Mouse (Mus musculus): ENCODE data around the gene Tubg2. TPM values are rescaled to one million over a fixed set of nuclear protein-coding genes. Genes with fewer than 3 reads are reported as not detected.
A peak's percentile ranks its signal among the peaks of the same experiment; 100 is the strongest.

The Tubg2 gene
- polyA plus RNA-seq, 1 experiment from 2014 or later, result 4.3 TPM

DNA sequence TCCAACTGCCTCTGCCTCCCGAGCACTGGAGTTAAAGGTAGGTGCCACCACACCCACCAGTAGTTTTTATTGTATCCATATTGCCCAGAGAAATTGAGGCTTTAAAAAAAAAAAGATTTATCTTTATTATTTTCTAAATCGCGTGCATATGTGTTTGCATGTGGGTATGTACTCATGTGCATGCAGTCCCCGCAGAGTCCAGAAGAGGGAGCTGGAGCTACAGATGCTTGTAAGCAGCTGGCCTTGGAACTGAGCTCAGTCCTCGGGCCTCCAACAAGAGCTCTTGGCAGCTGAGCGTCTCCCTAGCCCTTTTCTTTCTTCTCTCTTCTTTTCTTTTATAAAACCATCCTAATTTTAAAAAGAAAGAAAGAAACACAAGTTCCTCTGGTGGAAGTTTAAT lies 24.0 kb upstream of the Tubg2 start:
- no peak overlapping the region for H3K27ac ChIP-seq (ENCODE audit: low read depth, low read length)
- no peak for ATAC-seq (replicated peaks; ENCODE audit: insufficient number of reproducible peaks, low FRiP score, low TSS enrichment)
- 91% methylated on average over 6 of the region's 6 CpGs for WGBS (ENCODE audit: insufficient replicate concordance)

DNA sequence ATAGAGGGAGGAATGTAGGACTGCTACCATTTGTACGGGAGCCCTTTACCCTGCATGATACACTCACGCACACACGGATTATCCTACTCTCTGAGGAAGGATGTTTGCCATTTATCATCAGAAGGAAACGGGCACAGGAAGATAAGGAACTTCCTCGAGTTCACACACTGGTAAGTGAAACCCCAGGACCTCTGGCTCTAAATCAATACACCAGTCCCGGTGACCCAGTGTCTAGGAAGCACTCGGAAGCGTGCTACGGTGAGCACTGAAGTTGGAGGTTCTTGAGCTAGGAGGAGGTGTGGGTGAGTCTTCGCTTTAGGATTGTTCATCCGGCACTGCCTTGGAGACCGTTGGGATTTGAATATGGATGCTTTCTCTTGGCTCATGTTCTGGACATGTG lies 22.7 kb upstream of the Tubg2 start:
- Histone ChIP-seq H3K4me3 (ENCODE audit: low read depth, low read length) (no peak overlapping the region), H3K4me2 (no peak overlapping the region), H3K4me1 (ENCODE audit: control insufficient read depth, insufficient read depth, low read length) (peaks cover 7% of the 10 kb centered on the region; the same call in 1 of the 2 replicates), H3K27ac (ENCODE audit: low read depth, low read length) (no peak overlapping the region), H3K9ac (ENCODE audit: low read depth, low read length) (no peak overlapping the region), H3K36me3 (ENCODE audit: control insufficient read depth, insufficient read depth, low read length) (no peaks in the 10 kb centered on the region), H3K9me3 (replicated peaks; ENCODE audit: control insufficient read depth, low read length) (no peaks in the 10 kb centered on the region), H3K27me3 (ENCODE audit: control insufficient read depth, insufficient read depth, low read length) (no peaks in the 10 kb centered on the region)
- 50% methylated on average over 12 of the region's 12 CpGs for WGBS (ENCODE audit: insufficient replicate concordance)
- ATAC-seq (replicated peaks; ENCODE audit: insufficient number of reproducible peaks, low FRiP score, low TSS enrichment), result no peak

More for the DNA sequence above, 24.0 kb upstream of the Tubg2 start:
- H3K4me1 ChIP-seq (ENCODE audit: control insufficient read depth, insufficient read depth, low read length), result peaks cover 7% of the 10 kb centered on the region; the same call in 1 of the 2 replicates
- no peaks in the 10 kb centered on the region for H3K9me3 ChIP-seq (replicated peaks; ENCODE audit: control insufficient read depth, low read length)
- H3K27me3 ChIP-seq (ENCODE audit: control insufficient read depth, insufficient read depth, low read length), result no peaks in the 10 kb centered on the region
- H3K4me3 ChIP-seq (ENCODE audit: low read depth, low read length), result no peak overlapping the region
- peaks cover 4% of the 10 kb centered on the region for H3K36me3 ChIP-seq (ENCODE audit: control insufficient read depth, insufficient read depth, low read length)
- no peak overlapping the region for H3K4me2 ChIP-seq
- H3K9ac ChIP-seq (ENCODE audit: low read depth, low read length), result no peak overlapping the region

DNA sequence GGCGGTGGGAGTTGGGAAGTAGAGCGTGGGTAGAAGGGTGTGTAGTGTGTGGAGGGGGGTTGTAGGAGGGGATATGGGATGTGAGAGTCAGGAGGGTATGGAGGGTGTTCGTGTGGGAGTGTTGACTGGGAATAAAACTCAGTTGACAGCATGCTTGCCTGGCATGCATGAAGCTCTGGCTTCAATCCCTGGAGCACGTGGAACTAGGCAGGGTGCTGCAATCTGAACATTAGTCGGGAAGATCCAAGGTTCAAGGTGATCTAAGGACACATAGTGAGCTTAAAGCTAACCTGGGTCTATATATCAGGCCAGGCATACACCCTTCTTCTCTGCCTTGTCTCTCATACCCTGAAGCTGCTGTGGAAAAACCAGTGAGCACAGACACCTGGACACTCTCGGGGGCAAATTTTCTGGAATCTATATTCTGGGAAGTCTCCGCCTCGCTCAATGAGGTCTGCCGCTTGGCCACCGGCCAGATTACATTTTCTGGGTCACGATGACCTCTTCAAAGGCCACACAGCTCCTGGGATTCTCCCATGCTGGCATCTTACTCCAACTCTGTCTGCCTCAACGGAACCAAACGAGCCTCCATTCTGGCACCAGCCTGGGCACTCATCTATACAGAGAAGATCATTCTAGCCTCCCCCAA lies 21.4 kb upstream of the Tubg2 start:
- Histone ChIP-seq H3K9ac (ENCODE audit: low read depth, low read length) (no peak overlapping the region), H3K4me1 (ENCODE audit: control insufficient read depth, insufficient read depth, low read length) (peaks cover 13% of the 10 kb centered on the region; the same call in 1 of the 2 replicates), H3K27ac (ENCODE audit: low read depth, low read length) (no peak overlapping the region), H3K27me3 (ENCODE audit: control insufficient read depth, insufficient read depth, low read length) (0 out of 2 replicates have a peak, but pooled peaks cover under 1% of the 10 kb centered on the region), H3K9me3 (replicated peaks; ENCODE audit: control insufficient read depth, low read length) (no peaks in the 10 kb centered on the region), H3K36me3 (ENCODE audit: control insufficient read depth, insufficient read depth, low read length) (no peaks in the 10 kb centered on the region), H3K4me2 (no peak overlapping the region), H3K4me3 (ENCODE audit: low read depth, low read length) (no peak overlapping the region)
- WGBS (ENCODE audit: insufficient replicate concordance), result 74% methylated on average over 13 of the region's 13 CpGs
- ATAC-seq (replicated peaks; ENCODE audit: insufficient number of reproducible peaks, low FRiP score, low TSS enrichment), result no peak

DNA sequence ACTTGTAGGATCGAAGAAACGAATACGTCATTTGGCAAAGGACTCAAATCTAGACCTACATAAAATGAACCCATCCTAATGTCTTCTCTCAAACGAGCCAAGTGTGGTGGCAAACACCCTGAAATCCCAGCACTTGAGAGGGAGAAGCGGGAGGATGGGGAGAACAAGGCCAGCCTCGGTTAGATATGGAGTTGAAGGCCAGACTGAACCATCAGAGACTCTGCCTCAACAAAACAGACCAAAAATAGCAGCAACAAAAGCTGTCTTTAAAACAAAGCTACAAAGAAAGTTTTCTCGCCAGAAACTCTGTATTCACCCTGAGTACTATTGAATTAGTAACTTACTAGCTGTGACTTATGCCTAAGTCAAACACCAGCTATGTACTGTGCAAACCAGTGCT lies 18.7 kb upstream of the Tubg2 start:
- WGBS (ENCODE audit: insufficient replicate concordance), result 75% methylated on average over 7 of the region's 7 CpGs
- H3K27ac ChIP-seq (ENCODE audit: low read depth, low read length), result no peak overlapping the region
- H3K4me1 ChIP-seq (ENCODE audit: control insufficient read depth, insufficient read depth, low read length), result 0 out of 2 replicates have a peak, but pooled peaks cover 12% of the 10 kb centered on the region
- no peak for ATAC-seq (replicated peaks; ENCODE audit: insufficient number of reproducible peaks, low FRiP score, low TSS enrichment)
- peaks cover 7% of the 10 kb centered on the region; the same call in 1 of the 2 replicates for H3K27me3 ChIP-seq (ENCODE audit: control insufficient read depth, insufficient read depth, low read length)
- H3K4me3 ChIP-seq (ENCODE audit: low read depth, low read length), result no peak overlapping the region
- H3K9ac ChIP-seq (ENCODE audit: low read depth, low read length), result no peak overlapping the region
- no peaks in the 10 kb centered on the region for H3K9me3 ChIP-seq (replicated peaks; ENCODE audit: control insufficient read depth, low read length)
- H3K4me2 ChIP-seq, result no peak overlapping the region
- H3K36me3 ChIP-seq (ENCODE audit: control insufficient read depth, insufficient read depth, low read length), result no peaks in the 10 kb centered on the region

DNA sequence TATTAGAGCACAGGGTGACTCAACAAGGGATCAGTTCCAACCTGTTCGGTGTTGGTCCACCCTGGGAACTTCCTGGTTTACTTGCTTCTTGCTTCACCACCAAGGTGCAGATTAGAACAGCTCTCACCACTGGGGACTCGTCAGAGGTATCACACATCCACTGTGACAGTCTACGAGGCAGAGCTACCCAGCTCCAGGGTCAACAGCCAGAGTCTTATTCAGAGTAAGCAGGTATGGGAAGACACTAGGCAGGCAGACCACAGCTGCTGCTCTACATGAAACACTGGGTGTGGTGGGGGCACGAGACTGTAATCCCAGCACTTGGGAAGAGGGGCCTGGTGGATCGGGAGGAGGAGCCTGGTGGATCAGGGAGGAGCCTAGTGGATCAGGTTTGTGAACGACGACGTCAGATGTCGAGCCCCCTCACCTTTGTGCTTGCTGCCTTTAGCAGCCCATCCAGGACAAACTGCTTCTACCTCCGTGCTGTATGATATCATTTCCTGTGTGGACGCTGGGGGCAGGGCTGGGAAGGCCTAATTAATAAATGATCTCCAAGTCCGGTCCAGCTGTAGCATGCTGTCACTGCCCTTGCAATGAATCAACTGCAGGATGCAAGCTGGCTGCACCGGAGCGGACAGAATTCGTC lies 17.0 kb upstream of the Tubg2 start:
- Histone ChIP-seq H3K36me3 (ENCODE audit: control insufficient read depth, insufficient read depth, low read length) (no peaks in the 10 kb centered on the region), H3K4me1 (ENCODE audit: control insufficient read depth, insufficient read depth, low read length) (peaks cover 14% of the 10 kb centered on the region), H3K9ac (ENCODE audit: low read depth, low read length) (no peak overlapping the region), H3K27ac (ENCODE audit: low read depth, low read length) (no peak overlapping the region), H3K4me2 (peak overlapping the region; percentile 30), H3K27me3 (ENCODE audit: control insufficient read depth, insufficient read depth, low read length) (peaks cover 7% of the 10 kb centered on the region; the same call in 1 of the 2 replicates), H3K9me3 (replicated peaks; ENCODE audit: control insufficient read depth, low read length) (no peaks in the 10 kb centered on the region), H3K4me3 (ENCODE audit: low read depth, low read length) (no peak overlapping the region)
- no peak for ATAC-seq (replicated peaks; ENCODE audit: insufficient number of reproducible peaks, low FRiP score, low TSS enrichment)
- WGBS (ENCODE audit: insufficient replicate concordance), result 22% methylated on average over 15 of the region's 15 CpGs

DNA sequence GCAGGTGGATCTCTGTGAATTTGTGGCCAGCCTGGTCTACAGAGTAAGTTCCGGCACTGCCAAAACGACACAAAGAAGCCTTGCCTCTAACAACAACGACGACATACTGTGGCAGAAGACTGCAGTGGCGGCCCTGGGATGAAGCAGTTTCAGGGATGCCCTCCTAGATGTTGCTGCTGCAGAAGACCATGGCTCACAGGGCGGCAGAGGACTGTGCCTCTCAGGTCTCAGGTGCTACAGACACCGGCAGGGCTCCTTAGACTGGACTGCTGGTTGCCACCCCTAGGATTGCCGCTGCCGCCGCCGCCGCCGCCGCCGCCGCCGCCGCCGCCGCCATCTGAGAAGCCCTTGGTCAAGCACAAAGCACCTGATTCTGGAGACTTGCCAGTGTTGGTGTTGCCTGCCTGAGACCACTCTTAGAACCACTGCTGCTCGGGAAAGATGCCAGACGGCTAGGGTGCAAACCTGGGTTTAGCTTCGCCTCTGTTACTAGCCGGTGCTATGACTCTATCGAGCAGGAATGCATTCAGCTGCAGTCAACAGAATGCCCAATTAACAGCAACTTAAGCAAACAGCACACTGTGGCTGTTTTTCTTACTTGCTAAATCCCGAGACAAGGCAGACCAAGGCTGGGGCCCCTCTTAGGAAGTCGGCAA lies 15.4 kb upstream of the Tubg2 start:
- Histone ChIP-seq H3K27ac (ENCODE audit: low read depth, low read length) (no peak overlapping the region), H3K9me3 (replicated peaks; ENCODE audit: control insufficient read depth, low read length) (no peaks in the 10 kb centered on the region), H3K4me1 (ENCODE audit: control insufficient read depth, insufficient read depth, low read length) (peaks cover 17% of the 10 kb centered on the region), H3K27me3 (ENCODE audit: control insufficient read depth, insufficient read depth, low read length) (peaks cover 7% of the 10 kb centered on the region; the same call in 1 of the 2 replicates), H3K36me3 (ENCODE audit: control insufficient read depth, insufficient read depth, low read length) (no peaks in the 10 kb centered on the region), H3K4me3 (ENCODE audit: low read depth, low read length) (peak overlapping the region; percentile 36), H3K4me2 (peak overlapping the region; percentile 69), H3K9ac (ENCODE audit: low read depth, low read length) (peak overlapping the region; percentile 65)
- ATAC-seq (replicated peaks; ENCODE audit: insufficient number of reproducible peaks, low FRiP score, low TSS enrichment), result 0 out of 2 replicates have a peak, but pooled peaks have one; percentile 22
- WGBS (ENCODE audit: insufficient replicate concordance), result 28% methylated on average over 27 of the region's 27 CpGs

DNA sequence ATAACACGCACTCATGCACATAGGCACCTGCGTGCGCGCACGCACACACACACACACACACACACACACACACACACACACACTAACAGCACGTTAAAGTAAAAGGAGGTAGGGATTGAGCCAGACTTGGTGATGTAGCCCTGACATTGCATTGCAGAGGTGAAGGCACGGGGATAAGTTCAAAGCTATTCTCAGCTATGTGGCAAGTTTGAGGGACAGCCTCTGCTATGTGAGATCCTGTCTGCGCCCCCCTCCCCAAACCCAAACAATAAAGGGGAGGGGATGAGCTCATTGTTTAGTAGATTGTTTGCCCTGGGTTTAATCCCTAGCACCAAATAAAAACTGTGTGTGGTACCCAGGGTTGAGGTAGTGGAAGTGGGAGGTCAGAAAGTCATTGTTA lies 14.6 kb upstream of the Tubg2 start:
- Histone ChIP-seq H3K9ac (ENCODE audit: low read depth, low read length) (no peak overlapping the region; the same call in 1 of the 2 replicates), H3K36me3 (ENCODE audit: control insufficient read depth, insufficient read depth, low read length) (no peaks in the 10 kb centered on the region), H3K4me3 (ENCODE audit: low read depth, low read length) (no peak overlapping the region), H3K9me3 (replicated peaks; ENCODE audit: control insufficient read depth, low read length) (no peaks in the 10 kb centered on the region), H3K4me1 (ENCODE audit: control insufficient read depth, insufficient read depth, low read length) (peaks cover 17% of the 10 kb centered on the region), H3K4me2 (no peak overlapping the region), H3K27ac (ENCODE audit: low read depth, low read length) (no peak overlapping the region), H3K27me3 (ENCODE audit: control insufficient read depth, insufficient read depth, low read length) (peaks cover 7% of the 10 kb centered on the region; the same call in 1 of the 2 replicates)
- no peak for ATAC-seq (replicated peaks; ENCODE audit: insufficient number of reproducible peaks, low FRiP score, low TSS enrichment)
- 71% methylated on average over 8 of the region's 8 CpGs for WGBS (ENCODE audit: insufficient replicate concordance)

DNA sequence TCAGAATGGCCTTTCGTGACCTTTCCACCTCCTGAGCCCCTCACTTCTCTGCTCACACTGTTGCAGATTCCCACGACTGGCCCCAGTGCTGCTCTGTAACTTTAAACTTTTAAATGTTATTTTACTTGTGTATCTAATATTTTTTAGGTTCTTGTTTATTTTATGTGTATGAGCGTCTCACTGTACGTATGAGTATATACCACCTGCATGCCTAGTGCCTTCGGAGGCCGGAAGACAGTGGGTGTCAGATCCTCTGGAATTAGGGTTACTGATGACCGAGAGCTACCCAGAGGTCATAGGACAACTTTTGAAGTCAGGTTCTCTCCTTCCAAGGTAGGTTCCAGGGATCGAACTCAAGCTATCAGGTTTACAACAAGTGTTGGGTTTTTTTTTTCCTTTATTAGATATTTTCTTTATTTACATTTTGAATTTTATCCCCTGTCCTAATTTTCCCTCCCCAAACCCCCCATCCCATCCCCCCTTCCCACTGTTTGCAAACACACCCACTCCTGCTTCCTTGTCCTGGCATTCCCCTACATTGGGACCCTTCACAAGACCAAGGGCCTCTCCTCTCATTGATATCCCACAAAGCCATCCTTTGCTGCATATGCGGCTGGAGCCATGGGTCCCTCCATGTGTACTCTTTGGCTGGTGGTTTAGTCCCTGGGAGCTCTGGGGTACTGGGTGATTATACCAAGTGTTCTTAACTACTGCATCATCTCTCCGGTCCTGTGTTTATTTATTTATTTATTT lies 13.3 kb upstream of the Tubg2 start:
- no peak overlapping the region for H3K9ac ChIP-seq (ENCODE audit: low read depth, low read length)
- no peak overlapping the region for H3K4me3 ChIP-seq (ENCODE audit: low read depth, low read length)
- no peak overlapping the region for H3K27ac ChIP-seq (ENCODE audit: low read depth, low read length)
- peaks cover 17% of the 10 kb centered on the region for H3K4me1 ChIP-seq (ENCODE audit: control insufficient read depth, insufficient read depth, low read length)
- ATAC-seq (replicated peaks; ENCODE audit: insufficient number of reproducible peaks, low FRiP score, low TSS enrichment), result no peak
- 80% methylated on average over 10 of the region's 10 CpGs for WGBS (ENCODE audit: insufficient replicate concordance)
- peaks cover 7% of the 10 kb centered on the region; the same call in 1 of the 2 replicates for H3K27me3 ChIP-seq (ENCODE audit: control insufficient read depth, insufficient read depth, low read length)
- no peaks in the 10 kb centered on the region for H3K9me3 ChIP-seq (replicated peaks; ENCODE audit: control insufficient read depth, low read length)
- H3K4me2 ChIP-seq, result no peak overlapping the region
- no peaks in the 10 kb centered on the region for H3K36me3 ChIP-seq (ENCODE audit: control insufficient read depth, insufficient read depth, low read length)

Data from heart, embryonic 11.5 days (tissue).